Mouse (Mus musculus) embryonic facial prominence, embryonic 14.5 days (tissue): ENCODE results near the gene Fmnl3. TPM values are rescaled to one million over a fixed set of nuclear protein-coding genes. Genes with fewer than 3 reads are reported as not detected.

Source experiments
- ATAC-seq: fragments of 200-750 bp; cut with Nextera tagmentation; 2 replicates; pipeline ENCODE4 v1.8.0; 2017; ENCODE audit warnings: low read depth, moderate number of reproducible peaks, moderate TSS enrichment
- DNase-seq: peaks from one replicate; pipeline ENCODE4 v3.0.0-alpha.2; 2015; ENCODE audit warnings: low spot score
- H3K27ac ChIP-seq: fragments of 300-500 bp; sonication (generic); replicated peaks from 2 replicates; pipeline ENCODE4 v1.5.1; 2014; ENCODE audit warnings: low read depth, mild to moderate bottlenecking, low read length, moderate library complexity
- H3K27me3 ChIP-seq: fragments of 300-500 bp; sonication (generic); replicated peaks from 2 replicates; pipeline ENCODE4 v1.6.1; 2014; ENCODE audit warnings: low read length; ENCODE audit not compliant: control insufficient read depth, insufficient read depth
- H3K36me3 ChIP-seq: fragments of 300-500 bp; sonication (generic); 2 replicates; pipeline ENCODE4 v1.6.1; 2014; ENCODE audit warnings: low read length, mixed read lengths; ENCODE audit not compliant: control insufficient read depth, insufficient read depth
- H3K4me1 ChIP-seq: fragments of 300-500 bp; sonication (generic); 2 replicates; pipeline ENCODE4 v1.6.1; 2014; ENCODE audit warnings: antibody characterized with exemption, low read length; ENCODE audit not compliant: control insufficient read depth, insufficient read depth
- H3K4me2 ChIP-seq: fragments of 300-500 bp; sonication (generic); 2 replicates; pipeline ENCODE4 v1.6.1; 2014; ENCODE audit warnings: low read depth, mild to moderate bottlenecking, low read length, moderate library complexity, mixed read lengths
- H3K4me3 ChIP-seq: fragments of 300-500 bp; sonication (generic); 2 replicates; pipeline ENCODE4 v1.5.1; 2014; ENCODE audit warnings: low read depth, mild to moderate bottlenecking, low read length
- H3K9ac ChIP-seq: fragments of 300-500 bp; sonication (generic); 2 replicates; pipeline ENCODE4 v1.6.1; 2014; ENCODE audit warnings: low read depth, mild to moderate bottlenecking, low read length, moderate library complexity, mixed read lengths
- H3K9me3 ChIP-seq: fragments of 300-500 bp; sonication (generic); 2 replicates; pipeline ENCODE4 v1.6.1; 2016; ENCODE audit warnings: low read length; ENCODE audit not compliant: control insufficient read depth
- WGBS: fragments of 180-500 bp; shearing (Covaris S2); extraction: QIAGEN DNeasy Blood & Tissue Kit; methylation state at CpG from one replicate; pipeline ENCODE4 v1.1.7; 2014; 5-methylcytosine and 5-hydroxymethylcytosine counted together
- polyA plus RNA-seq: library from polyadenylated mRNA; unstranded; fragments of >200 nt; fragmentation: Nextera tagmentation; extraction: Ambion mirVana; gene quantifications from 2 replicates; pipeline ENCODE4 v1.2.1, GENCODE M21; 2014

Gene Fmnl3
- polyA plus RNA-seq, 1 experiment from 2014 or later = 18.5 TPM

GRCm38 (mm10) chr15:99364022-99364530, 6.2 kb downstream of the Fmnl3 start:
- Histone ChIP-seq H3K9ac (no peak overlapping the region), H3K27ac (no peak overlapping the region), H3K36me3 (no peaks in the 10 kb centered on the region), H3K4me2 (no peak overlapping the region), H3K27me3 (no peaks in the 10 kb centered on the region), H3K9me3 (no peaks in the 10 kb centered on the region), H3K4me1 (peaks cover 26% of the 10 kb centered on the region), H3K4me3 (no peak overlapping the region)
- DNase-seq = no peak
- 66% methylated on average over 7 of the region's 7 CpGs for WGBS
- no peak for ATAC-seq

GRCm38 (mm10) chr15:99358952-99359351, 11.3 kb downstream of the Fmnl3 start:
- no peaks in the 10 kb centered on the region for H3K9me3 ChIP-seq
- H3K36me3 ChIP-seq = no peaks in the 10 kb centered on the region
- no peak for DNase-seq
- H3K4me2 ChIP-seq = no peak overlapping the region
- H3K4me1 ChIP-seq = 0 out of 2 replicates have a peak, but pooled peaks cover 8% of the 10 kb centered on the region
- 63% methylated on average over 9 of the region's 9 CpGs for WGBS
- no peak overlapping the region for H3K4me3 ChIP-seq
- H3K9ac ChIP-seq = no peak overlapping the region
- H3K27ac ChIP-seq = no peak overlapping the region
- ATAC-seq = peak; percentile 50; the same call in 1 of the 2 replicates
- no peaks in the 10 kb centered on the region for H3K27me3 ChIP-seq

GRCm38 (mm10) chr15:99356462-99356861, 13.8 kb downstream of the Fmnl3 start:
- ATAC-seq = no peak; the same call in 1 of the 2 replicates
- H3K4me1 ChIP-seq = 0 out of 2 replicates have a peak, but pooled peaks cover 6% of the 10 kb centered on the region
- no peaks in the 10 kb centered on the region for H3K36me3 ChIP-seq
- H3K27me3 ChIP-seq = no peaks in the 10 kb centered on the region
- H3K4me3 ChIP-seq = no peak overlapping the region
- H3K27ac ChIP-seq = no peak overlapping the region
- no peak overlapping the region for H3K4me2 ChIP-seq
- H3K9ac ChIP-seq = no peak overlapping the region
- no peaks in the 10 kb centered on the region for H3K9me3 ChIP-seq
- DNase-seq = no peak
- 65% methylated on average over 6 of the region's 6 CpGs for WGBS

GRCm38 (mm10) chr15:99355660-99356059, 14.6 kb downstream of the Fmnl3 start:
- ATAC-seq = no peak
- 64% methylated on average over 6 of the region's 6 CpGs for WGBS

GRCm38 (mm10) chr15:99352306-99352705, 18.0 kb downstream of the Fmnl3 start:
- WGBS = 74% methylated on average over 5 of the region's 5 CpGs
- Histone ChIP-seq H3K9ac (no peak overlapping the region), H3K4me2 (no peak overlapping the region), H3K27ac (no peak overlapping the region), H3K4me1 (0 out of 2 replicates have a peak, but pooled peaks cover 6% of the 10 kb centered on the region), H3K9me3 (no peaks in the 10 kb centered on the region), H3K27me3 (no peaks in the 10 kb centered on the region), H3K4me3 (no peak overlapping the region), H3K36me3 (no peaks in the 10 kb centered on the region)
- no peak for ATAC-seq
- no peak for DNase-seq

More at GRCm38 (mm10) chr15:99355660-99356059, 14.6 kb downstream of the Fmnl3 start:
- no peak for DNase-seq
- no peak overlapping the region for H3K4me3 ChIP-seq
- no peaks in the 10 kb centered on the region for H3K27me3 ChIP-seq
- no peak overlapping the region for H3K9ac ChIP-seq
- no peak overlapping the region for H3K27ac ChIP-seq
- H3K4me2 ChIP-seq = no peak overlapping the region
- H3K4me1 ChIP-seq = 0 out of 2 replicates have a peak, but pooled peaks cover 6% of the 10 kb centered on the region
- no peaks in the 10 kb centered on the region for H3K36me3 ChIP-seq
- H3K9me3 ChIP-seq = no peaks in the 10 kb centered on the region

GRCm38 (mm10) chr15:99351610-99352009, 18.7 kb downstream of the Fmnl3 start:
- no peak overlapping the region for H3K4me3 ChIP-seq
- H3K9me3 ChIP-seq = no peaks in the 10 kb centered on the region
- H3K4me1 ChIP-seq = 0 out of 2 replicates have a peak, but pooled peaks cover 5% of the 10 kb centered on the region
- H3K4me2 ChIP-seq = no peak overlapping the region
- DNase-seq = no peak
- ATAC-seq = no peak
- H3K27ac ChIP-seq = no peak overlapping the region
- WGBS = 62% methylated on average over 6 of the region's 6 CpGs
- no peaks in the 10 kb centered on the region for H3K36me3 ChIP-seq
- no peaks in the 10 kb centered on the region for H3K27me3 ChIP-seq
- H3K9ac ChIP-seq = no peak overlapping the region

- no peaks in the 10 kb centered on the region for H3K9me3 ChIP-seq
- DNase-seq (peak; percentile 63), ATAC-seq (peak; percentile 56)
- H3K4me2 ChIP-seq = peak overlapping the region; percentile 16; the same call in 1 of the 2 replicates
- no peak overlapping the region for H3K4me3 ChIP-seq
- H3K27me3 ChIP-seq = no peaks in the 10 kb centered on the region
- no peaks in the 10 kb centered on the region for H3K36me3 ChIP-seq
- 42% methylated on average over 4 of the region's 4 CpGs for WGBS
- H3K27ac ChIP-seq = peak overlapping the region; percentile 83; the same call in 1 of the 2 replicates
- peaks cover 38% of the 10 kb centered on the region for H3K4me1 ChIP-seq
- no peak overlapping the region for H3K9ac ChIP-seq
These were observed 25.3 kb downstream of the Fmnl3 start for GRCm38 (mm10) chr15:99344961-99345360.

- no peaks in the 10 kb centered on the region for H3K36me3 ChIP-seq
- peaks cover 45% of the 10 kb centered on the region for H3K4me1 ChIP-seq
- no peaks in the 10 kb centered on the region for H3K9me3 ChIP-seq
- H3K4me2 ChIP-seq = peak overlapping the region; percentile 23; the same call in 1 of the 2 replicates
- peak overlapping the region; percentile 44 for H3K9ac ChIP-seq
- ATAC-seq (0 out of 2 replicates have a peak, but pooled peaks have one; percentile 34), DNase-seq (peak; percentile 61)
- 40% methylated on average over 8 of the region's 8 CpGs for WGBS
- no peaks in the 10 kb centered on the region for H3K27me3 ChIP-seq
- no peak overlapping the region for H3K4me3 ChIP-seq
- peak overlapping the region; percentile 83 for H3K27ac ChIP-seq
These were observed 26.0 kb downstream of the Fmnl3 start for GRCm38 (mm10) chr15:99344148-99344870.
